Mouse (Mus musculus) heart, postnatal 0 days (tissue): ENCODE data around the gene Olfr1016. TPM values are rescaled to one million over a fixed set of nuclear protein-coding genes. Genes with fewer than 3 reads are reported as not detected.

Experiments
- ATAC-seq: fragments of 200-750 bp; cut with Nextera tagmentation; 2 replicates; pipeline ENCODE4 v1.8.0; 2017; ENCODE audit warnings: low read depth, moderate number of reproducible peaks, moderate library complexity; ENCODE audit not compliant: insufficient read depth
- DNase-seq: peaks from one replicate; pipeline ENCODE4 v3.0.0-alpha.2; 2016; ENCODE audit warnings: low spot score
- H3K27ac ChIP-seq: fragments of 300-500 bp; sonication (generic); 2 replicates; pipeline ENCODE4 v1.5.1; 2014; ENCODE audit warnings: low read depth, mild to moderate bottlenecking
- H3K27me3 ChIP-seq: fragments of 300-500 bp; sonication (generic); 2 replicates; pipeline ENCODE4 v1.6.1; 2014; ENCODE audit warnings: low read length, mixed read lengths; ENCODE audit not compliant: control insufficient read depth, insufficient read depth
- H3K36me3 ChIP-seq: fragments of 300-500 bp; sonication (generic); replicated peaks from 2 replicates; pipeline ENCODE4 v1.6.1; 2014; ENCODE audit warnings: low read length, mixed read lengths; ENCODE audit not compliant: control insufficient read depth, insufficient read depth
- H3K4me1 ChIP-seq: fragments of 300-500 bp; sonication (generic); 2 replicates; pipeline ENCODE4 v1.6.1; 2014; ENCODE audit warnings: antibody characterized with exemption; ENCODE audit not compliant: control insufficient read depth, insufficient read depth
- H3K4me2 ChIP-seq: fragments of 300-500 bp; sonication (generic); 2 replicates; pipeline ENCODE4 v1.6.1; 2014; ENCODE audit warnings: low read depth, mild to moderate bottlenecking, low read length, moderate library complexity
- H3K4me3 ChIP-seq: fragments of 300-500 bp; sonication (generic); 2 replicates; pipeline ENCODE4 v1.5.1; 2014; ENCODE audit warnings: low read depth, low read length
- H3K9ac ChIP-seq: fragments of 300-500 bp; sonication (generic); replicated peaks from 2 replicates; pipeline ENCODE4 v1.6.1; 2014; ENCODE audit warnings: low read depth, low read length, mixed read lengths
- H3K9me3 ChIP-seq: fragments of 300-500 bp; sonication (generic); replicated peaks from 2 replicates; pipeline ENCODE4 v1.6.1; 2016; ENCODE audit warnings: low read length; ENCODE audit not compliant: control insufficient read depth
- CTCF ChIP-seq: IDR thresholded peaks from 2 replicates; pipeline ENCODE4 v1.5.1; 2016; ENCODE audit warnings: antibody characterized with exemption, control low read depth, low read depth
- EP300 ChIP-seq: IDR thresholded peaks from 2 replicates; pipeline ENCODE4 v1.6.1; 2016; ENCODE audit warnings: antibody characterized with exemption, low read depth
- WGBS: fragments of 180-500 bp; shearing (Covaris S2); extraction: QIAGEN DNeasy Blood & Tissue Kit; methylation state at CpG from one replicate; pipeline ENCODE4 v1.1.7; 2014; 5-methylcytosine and 5-hydroxymethylcytosine counted together
- polyA plus RNA-seq: library from polyadenylated mRNA; unstranded; fragments of >200 nt; fragmentation: Nextera tagmentation; extraction: Ambion mirVana; gene quantifications from 2 replicates; pipeline ENCODE4 v1.2.1, GENCODE M21; 2015
- total RNA-seq: library from RNA; depleted of rRNA; stranded (reverse); fragments of >200 nt; gene quantifications from 2 replicates; pipeline ENCODE4 v1.2.3, GENCODE M21; 2014; ENCODE audit warnings: low replicate concordance; rRNA removed

The Olfr1016 gene
- total RNA-seq: not detected in 2 replicates
- polyA plus RNA-seq: not detected in 2 replicates

DNA sequence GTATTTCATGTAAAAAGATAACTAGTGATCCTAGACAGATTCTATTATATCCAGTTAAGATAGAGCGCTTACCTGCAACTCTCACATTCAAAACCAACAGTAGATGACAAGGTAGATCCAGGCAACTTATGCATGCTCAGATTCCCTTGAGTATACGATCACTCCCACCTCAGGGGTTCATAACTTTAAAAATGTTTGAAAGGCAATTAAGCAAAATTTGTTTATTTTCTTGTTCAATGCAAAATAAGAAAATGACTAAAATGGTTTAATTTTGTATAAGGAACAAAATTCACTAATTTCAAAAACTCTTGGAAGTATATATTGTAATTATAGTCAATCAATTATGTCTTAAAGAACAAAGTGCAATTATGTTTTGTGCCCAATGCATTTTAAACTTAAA is at the start of gene Olfr1016:
Gene Olfr1016 (minus strand): TSS at position 101 of the 400 bp plus-strand sequence.
- Histone ChIP-seq H3K27me3 (no peaks in the 10 kb centered on the region), H3K9ac (no peak within 1 kb of the TSS), H3K4me3 (no peak within 1 kb of the TSS), H3K4me2 (no peak within 1 kb of the TSS), H3K36me3 (no peaks in the 10 kb centered on the region), H3K4me1 (no peaks in the 10 kb centered on the region), H3K9me3 (no peaks in the 10 kb centered on the region), H3K27ac (no peak within 1 kb of the TSS)
- no peak for TF ChIP-seq CTCF
- no peak for TF ChIP-seq EP300
- ATAC-seq (no peak), DNase-seq (no peak)
- 79% methylated on average over 2 of the region's 2 CpGs for WGBS

DNA sequence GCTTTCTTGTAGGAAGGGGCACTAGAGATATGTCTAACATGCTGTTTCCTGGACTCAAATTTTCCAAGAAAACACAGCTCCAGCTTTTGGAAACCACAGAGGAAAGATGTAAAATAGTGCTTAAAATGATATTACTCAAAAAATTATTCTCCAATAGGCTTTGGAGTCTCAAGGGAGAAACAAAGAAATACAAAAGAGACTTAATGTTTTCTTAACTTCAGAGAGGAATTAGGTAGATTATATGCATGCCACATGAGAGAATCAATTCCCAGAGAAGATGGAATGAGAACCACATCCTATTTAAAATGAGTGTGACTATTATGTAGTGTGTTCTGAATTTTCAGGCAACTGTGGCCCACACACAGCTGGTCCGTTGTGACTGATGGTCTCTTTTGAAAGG is 44.4 kb upstream of the Olfr1016 start, which contains the start of gene Olfr1020:
Gene Olfr1020 (plus strand): TSS at position 301 of the 400 bp plus-strand sequence.
- no peak within 1 kb of the TSS for H3K9ac ChIP-seq

DNA sequence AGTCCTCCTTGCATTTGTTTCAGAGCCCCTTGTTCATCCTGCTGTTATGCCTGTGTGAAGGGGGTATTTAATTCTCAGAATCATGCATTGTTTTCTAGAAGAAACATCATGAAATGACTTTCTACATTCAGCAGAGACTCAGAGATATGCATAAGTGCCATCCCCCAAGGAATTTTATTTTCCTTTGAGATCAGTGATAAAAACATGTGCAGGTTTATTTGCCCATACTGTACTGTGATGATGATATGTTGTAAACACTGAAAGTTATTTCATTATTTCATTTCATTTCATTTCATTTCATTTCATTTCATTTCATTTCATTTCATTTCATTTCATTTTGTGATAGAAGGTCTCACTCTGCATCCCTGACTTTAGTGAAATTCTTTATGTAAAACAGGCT is 43.0 kb upstream of the Olfr1016 start, which contains the start of gene Olfr1019:
Gene Olfr1019 (minus strand): TSS at position 101 of the 400 bp plus-strand sequence.
- no peak for ATAC-seq

More for the DNA sequence above, 44.4 kb upstream of the Olfr1016 start, which contains the start of gene Olfr1020:
- Histone ChIP-seq H3K9me3 (no peaks in the 10 kb centered on the region), H3K4me1 (no peaks in the 10 kb centered on the region), H3K4me3 (no peak within 1 kb of the TSS), H3K36me3 (no peaks in the 10 kb centered on the region), H3K4me2 (no peak within 1 kb of the TSS), H3K27ac (no peak within 1 kb of the TSS), H3K27me3 (no peaks in the 10 kb centered on the region)
- 67% methylated on average over 1 of the region's 1 CpGs for WGBS
- TF ChIP-seq CTCF (no peak), EP300 (no peak)
- no peak for ATAC-seq
- no peak for DNase-seq

DNA sequence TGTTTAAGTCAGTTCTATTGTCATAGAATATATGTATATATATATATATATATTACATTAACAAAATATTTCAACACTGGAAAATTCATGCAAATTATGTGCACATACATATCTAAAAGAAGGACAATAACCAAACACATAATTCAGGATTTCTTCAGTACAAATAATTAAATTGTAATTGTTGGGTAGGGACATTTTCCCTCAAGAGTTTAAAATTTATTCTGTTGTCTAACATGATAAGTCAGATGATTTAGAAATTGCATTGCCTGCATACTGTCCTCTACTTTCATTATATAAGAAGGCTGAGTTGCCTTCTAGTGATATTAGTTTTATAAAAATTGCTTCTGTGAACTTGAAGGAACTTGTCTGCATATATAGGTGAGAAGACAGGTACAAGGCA is 15.8 kb upstream of the Olfr1016 start, which contains the start of gene Olfr1018:
Gene Olfr1018 (plus strand): TSS at position 301 of the 400 bp plus-strand sequence.
- DNase-seq (no peak), ATAC-seq (no peak)
- Histone ChIP-seq H3K27me3 (no peaks in the 10 kb centered on the region), H3K27ac (no peak within 1 kb of the TSS), H3K9ac (no peak within 1 kb of the TSS), H3K4me2 (no peak within 1 kb of the TSS), H3K9me3 (no peaks in the 10 kb centered on the region), H3K4me3 (no peak within 1 kb of the TSS), H3K4me1 (no peaks in the 10 kb centered on the region), H3K36me3 (no peaks in the 10 kb centered on the region)
- TF ChIP-seq EP300: no peak
- TF ChIP-seq CTCF: no peak

More for the DNA sequence above, 43.0 kb upstream of the Olfr1016 start, which contains the start of gene Olfr1019:
- H3K36me3 ChIP-seq: no peaks in the 10 kb centered on the region
- no peaks in the 10 kb centered on the region for H3K9me3 ChIP-seq
- no peak within 1 kb of the TSS for H3K9ac ChIP-seq
- TF ChIP-seq CTCF (no peak), EP300 (no peak)
- no peak within 1 kb of the TSS for H3K4me2 ChIP-seq
- H3K27me3 ChIP-seq: no peaks in the 10 kb centered on the region
- no peak within 1 kb of the TSS for H3K4me3 ChIP-seq
- H3K4me1 ChIP-seq: no peaks in the 10 kb centered on the region
- H3K27ac ChIP-seq: no peak within 1 kb of the TSS
- DNase-seq: no peak

DNA sequence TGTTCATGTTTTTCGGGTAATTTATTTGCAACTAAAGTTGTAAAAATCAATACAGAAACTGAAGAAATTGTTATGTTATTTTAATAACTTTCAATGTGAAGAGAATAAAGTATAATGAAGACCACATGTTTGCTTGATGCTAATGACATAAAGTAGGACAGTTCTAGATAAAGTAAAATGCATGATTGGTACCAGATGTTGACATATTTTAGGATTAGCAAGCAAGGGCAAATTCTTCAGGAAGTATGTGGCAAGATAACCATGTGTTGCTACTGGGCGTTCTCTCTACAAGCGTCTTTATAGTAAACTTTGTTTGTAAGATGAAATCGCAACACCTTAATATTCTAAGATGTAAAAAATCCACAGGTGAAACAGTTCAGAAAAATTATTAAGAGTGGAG is 2.2 kb upstream of the Olfr1016 start:
- no peak for ATAC-seq
- no peak overlapping the region for H3K4me3 ChIP-seq
- H3K27ac ChIP-seq: no peak overlapping the region
- 67% methylated on average over 4 of the region's 4 CpGs for WGBS
- TF ChIP-seq CTCF (no peak), EP300 (no peak)
- no peak overlapping the region for H3K9ac ChIP-seq
- no peak for DNase-seq
- no peaks in the 10 kb centered on the region for H3K36me3 ChIP-seq
- H3K27me3 ChIP-seq: no peaks in the 10 kb centered on the region
- no peaks in the 10 kb centered on the region for H3K4me1 ChIP-seq
- no peaks in the 10 kb centered on the region for H3K9me3 ChIP-seq
- H3K4me2 ChIP-seq: no peak overlapping the region

DNA sequence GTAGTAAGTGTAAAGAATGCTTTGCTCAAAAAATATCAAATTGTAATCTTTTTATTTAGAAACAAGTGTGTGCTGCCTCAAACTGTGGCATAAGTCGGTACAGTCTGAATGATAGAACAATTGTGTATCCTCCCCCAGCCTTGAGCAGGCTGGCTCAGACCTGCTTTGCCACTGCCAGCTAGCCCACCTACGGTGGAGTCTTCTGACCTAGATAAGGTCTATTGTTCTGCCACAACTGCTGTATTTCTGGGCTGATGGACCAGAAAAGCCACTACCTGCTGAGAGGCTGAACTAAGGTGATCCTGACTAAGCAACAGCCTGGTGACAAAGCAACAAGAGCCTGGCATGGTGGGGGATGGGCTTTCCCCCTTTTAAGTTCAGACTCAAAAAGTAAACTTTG is 10.0 kb downstream of the Olfr1016 start:
- TF ChIP-seq CTCF (no peak), EP300 (no peak)
- H3K27me3 ChIP-seq: no peaks in the 10 kb centered on the region
- H3K4me3 ChIP-seq: no peak overlapping the region
- no peak for ATAC-seq
- no peak overlapping the region for H3K27ac ChIP-seq
- no peak overlapping the region for H3K4me2 ChIP-seq
- H3K4me1 ChIP-seq: no peaks in the 10 kb centered on the region
- H3K9me3 ChIP-seq: no peaks in the 10 kb centered on the region
- H3K9ac ChIP-seq: no peak overlapping the region
- no peaks in the 10 kb centered on the region for H3K36me3 ChIP-seq
- no peak for DNase-seq
- 55% methylated on average over 2 of the region's 2 CpGs for WGBS
